Mouse (Mus musculus) testis, adult 2 months (tissue): ENCODE results near the gene Cbr3. TPM values are rescaled to one million over a fixed set of nuclear protein-coding genes. Genes with fewer than 3 reads are reported as not detected.
A peak's percentile ranks its signal among the peaks of the same experiment; 100 is the strongest.
"Not testable (repeated sequence)": the region's sequence is repeated elsewhere in the genome, so short reads cannot be mapped to it uniquely, and the experiment has no call there.

Experiments
- H3K27ac ChIP-seq: fragments of 200-500 bp; 2 replicates; pipeline ENCODE4 v1.5.1; 2012; ENCODE audit warnings: low read depth, low read length; ENCODE audit not compliant: control insufficient read depth, insufficient read depth
- H3K27me3 ChIP-seq: fragments of 200-500 bp; 2 replicates; pipeline ENCODE4 v1.6.1; 2012; ENCODE audit warnings: mild to moderate bottlenecking, low read length, moderate library complexity; ENCODE audit not compliant: control insufficient read depth, insufficient read depth
- H3K36me3 ChIP-seq: fragments of 200-500 bp; 2 replicates; pipeline ENCODE4 v1.6.1; 2012; ENCODE audit warnings: mild to moderate bottlenecking, low read length; ENCODE audit not compliant: control insufficient read depth, insufficient read depth
- H3K4me1 ChIP-seq: fragments of 200-500 bp; 2 replicates; pipeline ENCODE4 v1.6.1; 2012; ENCODE audit warnings: low read length; ENCODE audit not compliant: control insufficient read depth, insufficient read depth
- H3K4me3 ChIP-seq: fragments of 200-500 bp; 2 replicates; pipeline ENCODE4 v1.5.1; 2012; ENCODE audit warnings: low read depth, mild to moderate bottlenecking, low read length, moderate library complexity, mixed read lengths; ENCODE audit not compliant: control insufficient read depth
- CTCF ChIP-seq: fragments of 200-500 bp; IDR thresholded peaks from 2 replicates; pipeline ENCODE4 v1.5.1; 2012; ENCODE audit warnings: low read depth, mild to moderate bottlenecking, inconsistent platforms, low read length, moderate library complexity; ENCODE audit not compliant: control insufficient read depth, insufficient read depth, insufficient replicate concordance
- POLR2A ChIP-seq: fragments of 200-500 bp; IDR thresholded peaks from 2 replicates; pipeline ENCODE4 v1.6.1; 2012; ENCODE audit warnings: low read depth, mild to moderate bottlenecking, inconsistent platforms, low read length, moderate library complexity; ENCODE audit not compliant: control insufficient read depth
- polyA plus RNA-seq: library from polyadenylated mRNA; depleted of rRNA; stranded (reverse); fragments of >200 nt; gene quantifications from 2 replicates; pipeline ENCODE4 v1.2.3, GENCODE M21; 2012

Cbr3 gene
- polyA plus RNA-seq, 1 experiment = 1.3 TPM

- no peaks in the 10 kb centered on the region for H3K36me3 ChIP-seq
- no peak for TF ChIP-seq POLR2A
- TF ChIP-seq CTCF = no peak
- no peak overlapping the region for H3K4me3 ChIP-seq
- H3K27me3 ChIP-seq = no peaks in the 10 kb centered on the region
- H3K4me1 ChIP-seq = no peaks in the 10 kb centered on the region
- no peak overlapping the region for H3K27ac ChIP-seq
These were observed 6.6 kb upstream of the Cbr3 start for GRCm38 (mm10) chr16:93676376-93676775.

- no peak overlapping the region for H3K4me3 ChIP-seq
- TF ChIP-seq POLR2A (no peak), CTCF (no peak)
- H3K36me3 ChIP-seq = no peaks in the 10 kb centered on the region
- peaks cover 10% of the 10 kb centered on the region for H3K4me1 ChIP-seq
- H3K27me3 ChIP-seq = 0 out of 2 replicates have a peak, but pooled peaks cover 3% of the 10 kb centered on the region
- H3K27ac ChIP-seq = no peak overlapping the region
These were observed 4.8 kb upstream of the Cbr3 start for GRCm38 (mm10) chr16:93678206-93678605.

- Histone ChIP-seq H3K4me1 (peaks cover 15% of the 10 kb centered on the region), H3K27me3 (0 out of 2 replicates have a peak, but pooled peaks cover 3% of the 10 kb centered on the region), H3K27ac (no peak overlapping the region), H3K36me3 (no peaks in the 10 kb centered on the region), H3K4me3 (no peak overlapping the region)
- no peak for TF ChIP-seq POLR2A
These were observed 3.9 kb upstream of the Cbr3 start for GRCm38 (mm10) chr16:93679165-93679564.

- Histone ChIP-seq H3K27me3 (0 out of 2 replicates have a peak, but pooled peaks cover 3% of the 10 kb centered on the region), H3K36me3 (no peaks in the 10 kb centered on the region), H3K4me3 (no peak overlapping the region), H3K27ac (no peak overlapping the region), H3K4me1 (peaks cover 15% of the 10 kb centered on the region)
- TF ChIP-seq CTCF (no peak), POLR2A (no peak)
These were observed 793 bp upstream of the Cbr3 start for GRCm38 (mm10) chr16:93682156-93682688.

- no peaks in the 10 kb centered on the region for H3K36me3 ChIP-seq
- H3K4me3 ChIP-seq = peak overlapping the region; percentile 23
- H3K27me3 ChIP-seq = 0 out of 2 replicates have a peak, but pooled peaks cover 3% of the 10 kb centered on the region
- TF ChIP-seq POLR2A (no peak), CTCF (no peak)
- peaks cover 15% of the 10 kb centered on the region for H3K4me1 ChIP-seq
- no peak overlapping the region for H3K27ac ChIP-seq
These were observed 657 bp downstream of the Cbr3 start for GRCm38 (mm10) chr16:93683508-93684236.

- Histone ChIP-seq H3K4me3 (no peak overlapping the region), H3K36me3 (no peaks in the 10 kb centered on the region), H3K27me3 (0 out of 2 replicates have a peak, but pooled peaks cover 3% of the 10 kb centered on the region), H3K27ac (no peak overlapping the region), H3K4me1 (peaks cover 15% of the 10 kb centered on the region)
- TF ChIP-seq CTCF = no peak
- no peak for TF ChIP-seq POLR2A
These were observed 1.4 kb downstream of the Cbr3 start for GRCm38 (mm10) chr16:93684441-93684840.

GRCm38 (mm10) chr16:93685783-93686182 is 2.8 kb downstream of the Cbr3 start:
- peaks cover 15% of the 10 kb centered on the region for H3K4me1 ChIP-seq
- H3K36me3 ChIP-seq, H3K27ac ChIP-seq, H3K27me3 ChIP-seq, H3K4me3 ChIP-seq: not testable (repeated sequence)
